Mouse (Mus musculus): ENCODE measurements around the gene Wnt4. TPM values are rescaled to one million over a fixed set of nuclear protein-coding genes. Genes with fewer than 3 reads are reported as not detected.

Gene Wnt4
- polyA plus RNA-seq (2014; fragmentation: Illumina TruSeq; extraction: RNeasy Lipid Tissue Mini Kit (QIAGEN cat#74804); ENCODE audit: low read depth, low replicate concordance): 8.6 TPM

GRCm38 (mm10) chr4:137277166-137277513, at the start of gene Wnt4:
Wnt4 (plus strand) TSS chr4:137277489.

Other genes starting within 250 kb of the Wnt4 start
- 1.2 TPM for gene Zbtb40, start 228.7 kb upstream of the Wnt4 start, polyA plus RNA-seq (2014; fragmentation: Illumina TruSeq; extraction: RNeasy Lipid Tissue Mini Kit (QIAGEN cat#74804); ENCODE audit: low read depth, low replicate concordance)
- gene Cdc42, start 80.2 kb downstream of the Wnt4 start, polyA plus RNA-seq (2014; fragmentation: Illumina TruSeq; extraction: RNeasy Lipid Tissue Mini Kit (QIAGEN cat#74804); ENCODE audit: low read depth, low replicate concordance): 1,817 TPM
- gene Cela3a, start 132.3 kb downstream of the Wnt4 start, polyA plus RNA-seq (2014; fragmentation: Illumina TruSeq; extraction: RNeasy Lipid Tissue Mini Kit (QIAGEN cat#74804); ENCODE audit: low read depth, low replicate concordance): not detected
- gene Cela3b, start 153.1 kb downstream of the Wnt4 start, polyA plus RNA-seq (2014; fragmentation: Illumina TruSeq; extraction: RNeasy Lipid Tissue Mini Kit (QIAGEN cat#74804); ENCODE audit: low read depth, low replicate concordance): 0.70 TPM
- gene 1700013G24Rik, start 175.8 kb downstream of the Wnt4 start, polyA plus RNA-seq (2014; fragmentation: Illumina TruSeq; extraction: RNeasy Lipid Tissue Mini Kit (QIAGEN cat#74804); ENCODE audit: low read depth, low replicate concordance): not detected
- gene Hspg2, start 191.3 kb downstream of the Wnt4 start, polyA plus RNA-seq (2014; fragmentation: Illumina TruSeq; extraction: RNeasy Lipid Tissue Mini Kit (QIAGEN cat#74804); ENCODE audit: low read depth, low replicate concordance): 0.23 TPM

All from adrenal gland, adult 10 weeks (tissue).